Mouse (Mus musculus) testis, adult 2 months (tissue): ENCODE results near the gene Elk3.

ENCODE experiments used
- CTCF ChIP-seq: fragments of 200-500 bp; IDR thresholded peaks from 2 replicates; pipeline ENCODE4 v1.5.1; 2012; ENCODE audit warnings: low read depth, mild to moderate bottlenecking, inconsistent platforms, low read length, moderate library complexity; ENCODE audit not compliant: control insufficient read depth, insufficient read depth, insufficient replicate concordance
- POLR2A ChIP-seq: fragments of 200-500 bp; IDR thresholded peaks from 2 replicates; pipeline ENCODE4 v1.6.1; 2012; ENCODE audit warnings: low read depth, mild to moderate bottlenecking, inconsistent platforms, low read length, moderate library complexity; ENCODE audit not compliant: control insufficient read depth

DNA sequence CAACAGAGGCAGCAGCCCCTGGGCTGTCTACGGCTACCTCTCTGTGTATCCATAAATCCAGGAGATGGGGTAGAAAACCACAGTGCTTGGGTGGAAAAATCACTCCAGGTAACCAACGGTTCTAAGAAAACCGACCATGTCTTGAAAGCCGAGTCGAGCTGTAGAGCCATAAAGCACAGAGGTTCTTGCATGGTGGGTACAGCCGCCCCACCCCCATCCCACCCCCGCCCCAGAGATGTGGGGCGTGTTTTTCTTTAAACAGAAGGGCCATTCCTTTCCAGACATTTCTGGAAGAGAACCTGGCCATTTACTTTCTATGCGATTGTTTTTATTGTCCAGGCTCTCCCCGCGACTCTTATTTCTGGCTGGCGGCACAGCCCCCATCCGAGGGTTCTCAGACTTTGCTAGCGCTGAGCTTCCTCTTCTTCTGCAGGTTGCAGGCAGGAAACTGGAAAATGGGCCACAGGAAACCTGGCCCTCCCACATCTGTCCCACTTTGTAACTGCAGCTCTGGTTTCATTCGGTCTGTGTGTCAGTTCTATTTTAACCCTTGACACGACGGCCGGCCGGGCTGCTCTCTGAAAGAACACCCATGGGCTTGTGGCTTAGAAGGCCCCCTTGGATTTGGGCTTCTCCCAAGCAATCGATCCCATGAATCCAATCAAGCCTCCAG is 16.3 kb downstream of the Elk3 start:
- TF ChIP-seq POLR2A = no peak
- TF ChIP-seq CTCF = no peak
